Mouse (Mus musculus) small intestine, adult 2 months (tissue): Measurements from ENCODE around the gene Taok3. TPM values are rescaled to one million over a fixed set of nuclear protein-coding genes. Genes with fewer than 3 reads are reported as not detected.

Source experiments
- H3K27ac ChIP-seq: fragments of 200-500 bp; 2 replicates; pipeline ENCODE4 v1.5.1; 2012; ENCODE audit warnings: low read depth, low read length, control low read depth, inconsistent platforms; ENCODE audit not compliant: insufficient read depth
- H3K27me3 ChIP-seq: fragments of 200-500 bp; 2 replicates; pipeline ENCODE4 v1.6.1; 2012; ENCODE audit warnings: mild to moderate bottlenecking, moderate library complexity, low read length, inconsistent platforms; ENCODE audit not compliant: control insufficient read depth, insufficient read depth
- H3K36me3 ChIP-seq: fragments of 200-500 bp; 2 replicates; pipeline ENCODE4 v1.6.1; 2012; ENCODE audit warnings: mild to moderate bottlenecking, low read length, control low read depth, inconsistent platforms; ENCODE audit not compliant: control insufficient read depth, insufficient read depth
- H3K4me1 ChIP-seq: fragments of 200-500 bp; 2 replicates; pipeline ENCODE4 v1.6.1; 2012; ENCODE audit warnings: low read length, inconsistent platforms, mixed read lengths; ENCODE audit not compliant: control insufficient read depth, insufficient read depth, insufficient read length
- H3K4me3 ChIP-seq: fragments of 200-500 bp; 2 replicates; pipeline ENCODE4 v1.5.1; 2012; ENCODE audit warnings: low read depth, mild to moderate bottlenecking, control low read depth, inconsistent platforms, low read length, moderate library complexity
- CTCF ChIP-seq: fragments of 200-500 bp; IDR thresholded peaks from 2 replicates; pipeline ENCODE4 v1.5.1; 2012; ENCODE audit warnings: low read depth, mild to moderate bottlenecking, control low read depth, inconsistent platforms, low read length, moderate library complexity, mixed read lengths; ENCODE audit not compliant: insufficient replicate concordance, insufficient read length; ENCODE audit errors: extremely low read depth
- POLR2A ChIP-seq: fragments of 200-500 bp; IDR thresholded peaks from 2 replicates; pipeline ENCODE4 v1.6.1; 2012; ENCODE audit warnings: low read depth, mild to moderate bottlenecking, control low read depth, inconsistent platforms, low read length, moderate library complexity
- WGBS: fragments of 180-500 bp; shearing (Covaris S2); methylation state at CpG from one replicate; pipeline ENCODE4 v1.1.7; 2018; 5-methylcytosine and 5-hydroxymethylcytosine counted together
- polyA plus RNA-seq: library from polyadenylated mRNA; depleted of rRNA; stranded (reverse); fragments of >200 nt; gene quantifications from 2 replicates; pipeline ENCODE4 v1.2.3, GENCODE M21; 2012

Gene Taok3
- polyA plus RNA-seq, 1 experiment: 32.0 TPM

GRCm38 (mm10) chr5:117140374-117140773 is 20.4 kb downstream of the Taok3 start:
- peaks cover 40% of the 10 kb centered on the region for H3K4me1 ChIP-seq
- no peak for TF ChIP-seq POLR2A
- no peak for TF ChIP-seq CTCF
- 20% methylated on average over 7 of the region's 7 CpGs for WGBS
- peak overlapping the region; percentile 3; the same call in 1 of the 2 replicates for H3K4me3 ChIP-seq
- no peaks in the 10 kb centered on the region for H3K27me3 ChIP-seq
- 0 out of 2 replicates have a peak, but pooled peaks cover 4% of the 10 kb centered on the region for H3K36me3 ChIP-seq
- peak overlapping the region; percentile 58 for H3K27ac ChIP-seq

- peaks cover 14% of the 10 kb centered on the region for H3K36me3 ChIP-seq
- peaks cover 20% of the 10 kb centered on the region; the same call in 1 of the 2 replicates for H3K4me1 ChIP-seq
- WGBS: 60% methylated on average over 9 of the region's 9 CpGs
- no peaks in the 10 kb centered on the region for H3K27me3 ChIP-seq
- H3K27ac ChIP-seq: no peak overlapping the region
- no peak overlapping the region for H3K4me3 ChIP-seq
- TF ChIP-seq POLR2A (no peak), CTCF (peak; percentile 48; the same call in 1 of the 2 replicates)
Measured at GRCm38 (mm10) chr5:117143721-117144135, 23.8 kb downstream of the Taok3 start.

GRCm38 (mm10) chr5:117146165-117146564 is 26.2 kb downstream of the Taok3 start:
- peaks cover 4% of the 10 kb centered on the region; the same call in 1 of the 2 replicates for H3K4me1 ChIP-seq
- no peak overlapping the region for H3K4me3 ChIP-seq
- no peak for TF ChIP-seq POLR2A
- no peak for TF ChIP-seq CTCF
- no peaks in the 10 kb centered on the region for H3K27me3 ChIP-seq
- peaks cover 20% of the 10 kb centered on the region for H3K36me3 ChIP-seq
- no peak overlapping the region for H3K27ac ChIP-seq

- no peak for TF ChIP-seq POLR2A
- peak; percentile 26; the same call in 1 of the 2 replicates for TF ChIP-seq CTCF
- Histone ChIP-seq H3K36me3 (peaks cover 23% of the 10 kb centered on the region), H3K27me3 (no peaks in the 10 kb centered on the region), H3K4me3 (no peak overlapping the region), H3K27ac (no peak overlapping the region), H3K4me1 (peaks cover 4% of the 10 kb centered on the region; the same call in 1 of the 2 replicates)
- 92% methylated on average over 16 of the region's 16 CpGs for WGBS
Measured at GRCm38 (mm10) chr5:117147187-117148095, 27.5 kb downstream of the Taok3 start.

GRCm38 (mm10) chr5:117149054-117149942 is 29.4 kb downstream of the Taok3 start:
- 57% methylated on average over 16 of the region's 16 CpGs for WGBS
- H3K27me3 ChIP-seq: no peaks in the 10 kb centered on the region
- peaks cover 4% of the 10 kb centered on the region; the same call in 1 of the 2 replicates for H3K4me1 ChIP-seq
- H3K4me3 ChIP-seq: no peak overlapping the region
- no peak overlapping the region for H3K27ac ChIP-seq
- TF ChIP-seq CTCF (no peak), POLR2A (no peak)
- H3K36me3 ChIP-seq: peaks cover 34% of the 10 kb centered on the region

- TF ChIP-seq POLR2A (no peak), CTCF (no peak)
- Histone ChIP-seq H3K36me3 (peaks cover 35% of the 10 kb centered on the region), H3K27me3 (no peaks in the 10 kb centered on the region), H3K27ac (no peak overlapping the region), H3K4me1 (peaks cover 4% of the 10 kb centered on the region; the same call in 1 of the 2 replicates), H3K4me3 (no peak overlapping the region)
- WGBS: 73% methylated on average over 5 of the region's 5 CpGs
Measured at GRCm38 (mm10) chr5:117150068-117150467, 30.1 kb downstream of the Taok3 start.

GRCm38 (mm10) chr5:117152944-117153343 is 33.0 kb downstream of the Taok3 start:
- H3K27me3 ChIP-seq: no peaks in the 10 kb centered on the region
- TF ChIP-seq POLR2A (no peak), CTCF (peak; percentile 28; the same call in 1 of the 2 replicates)
- peaks cover 7% of the 10 kb centered on the region; the same call in 1 of the 2 replicates for H3K4me1 ChIP-seq
- H3K27ac ChIP-seq: no peak overlapping the region
- H3K4me3 ChIP-seq: no peak overlapping the region
- H3K36me3 ChIP-seq: peaks cover 34% of the 10 kb centered on the region
